Mouse (Mus musculus): ENCODE data around the gene Hnrnpa0.
"Not testable (repeated sequence)": the region's sequence is repeated elsewhere in the genome, so short reads cannot be mapped to it uniquely, and the experiment has no call there.

Hnrnpa0 gene

DNA sequence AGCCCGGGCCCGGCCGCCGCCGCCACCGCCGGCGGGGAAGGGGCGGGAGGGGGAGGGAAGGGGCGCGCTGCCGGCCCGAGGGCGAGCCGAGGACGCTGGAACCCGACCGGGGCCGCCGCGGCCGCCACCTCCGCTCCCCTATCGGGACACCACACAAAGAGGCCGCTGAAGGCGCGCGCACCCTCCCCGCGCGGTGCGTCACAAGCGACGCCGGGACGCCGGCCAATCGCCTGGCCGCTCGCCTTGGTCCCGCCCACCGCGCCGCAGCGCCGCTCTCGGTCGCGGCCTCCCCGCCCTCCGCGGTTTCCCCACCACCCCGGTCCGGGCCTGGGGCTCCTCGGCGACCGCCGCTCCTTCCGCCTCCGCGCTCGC lies at the start of gene Hnrnpa0:
Hnrnpa0 (minus strand) TSS at position 161 of the 372 bp plus-strand sequence.
- peak; percentile 96 for DNase-seq (ENCODE audit: extremely low spot score)

DNA sequence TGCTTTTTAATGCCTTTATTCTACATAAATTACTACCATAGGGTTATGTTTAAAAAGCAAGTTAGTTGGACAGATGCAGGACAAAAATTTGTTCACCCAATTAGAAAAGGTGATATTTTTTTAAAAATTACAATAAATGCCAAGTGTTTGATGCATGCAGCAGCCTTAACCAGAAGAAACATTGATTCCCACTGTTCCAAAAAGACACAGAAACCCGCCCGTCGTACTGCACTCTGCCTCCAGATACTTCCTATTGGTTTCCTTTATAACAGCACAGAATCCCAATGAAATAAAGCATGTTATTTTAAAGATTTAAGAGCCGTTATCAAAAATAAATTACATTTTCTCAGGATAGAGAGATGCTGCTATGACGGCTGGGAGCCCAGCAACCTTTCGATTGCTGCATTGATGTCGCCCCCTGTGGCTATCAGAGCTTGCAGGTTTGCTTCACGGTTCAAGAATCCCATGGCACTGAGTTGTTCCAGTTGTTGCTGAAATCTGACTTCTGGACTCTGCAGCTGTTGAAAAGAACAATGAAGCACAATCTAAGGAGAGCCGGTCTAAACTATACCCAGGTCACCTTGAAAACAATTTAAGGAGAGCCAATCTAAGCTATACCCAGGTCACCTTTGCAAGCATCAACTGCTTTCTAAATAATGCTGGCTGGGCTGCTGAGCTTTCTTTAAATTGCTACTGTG lies 49.3 kb upstream of the Hnrnpa0 start:
- no peak for DNase-seq (ENCODE audit: extremely low spot score)

DNA sequence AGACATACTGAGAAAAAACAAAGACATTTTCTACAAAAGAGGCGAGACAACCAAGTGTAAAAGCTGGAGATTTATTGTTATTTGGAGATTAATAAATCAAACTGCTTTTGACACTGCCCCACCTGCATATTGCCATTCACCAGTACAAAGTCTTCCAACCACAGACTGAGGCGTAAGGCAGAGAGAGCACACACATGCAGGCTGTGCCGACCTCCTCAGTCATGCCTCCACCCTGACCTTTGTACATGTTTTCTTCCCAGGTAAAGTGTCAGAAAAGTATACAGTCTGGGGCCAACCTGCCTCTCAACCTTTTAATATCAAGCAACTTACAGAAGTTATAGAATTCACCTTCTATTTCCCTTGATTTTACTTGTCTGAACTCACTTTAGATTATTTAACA lies 47.7 kb upstream of the Hnrnpa0 start:
- DNase-seq (ENCODE audit: extremely low spot score), result no peak

DNA sequence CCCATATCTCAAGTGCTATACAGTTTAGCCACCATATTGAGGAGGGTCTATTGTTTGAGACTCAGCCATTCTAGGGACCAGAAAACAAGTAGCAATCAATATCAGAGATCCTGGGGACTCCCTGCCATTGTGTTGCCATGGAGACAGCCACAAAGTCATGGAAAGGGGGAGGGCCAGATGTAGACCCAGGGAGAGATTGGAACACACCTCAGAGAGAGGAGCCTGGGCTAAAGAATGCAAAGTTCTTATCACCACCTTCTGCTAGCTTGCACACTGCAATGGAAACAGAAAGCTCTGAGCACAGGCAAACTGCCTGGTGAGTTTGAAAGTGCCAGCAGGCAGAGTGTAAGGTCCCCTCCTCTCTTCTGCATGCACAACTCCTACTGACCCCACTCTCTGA lies 39.8 kb upstream of the Hnrnpa0 start:
- DNase-seq (ENCODE audit: extremely low spot score), result no peak

DNA sequence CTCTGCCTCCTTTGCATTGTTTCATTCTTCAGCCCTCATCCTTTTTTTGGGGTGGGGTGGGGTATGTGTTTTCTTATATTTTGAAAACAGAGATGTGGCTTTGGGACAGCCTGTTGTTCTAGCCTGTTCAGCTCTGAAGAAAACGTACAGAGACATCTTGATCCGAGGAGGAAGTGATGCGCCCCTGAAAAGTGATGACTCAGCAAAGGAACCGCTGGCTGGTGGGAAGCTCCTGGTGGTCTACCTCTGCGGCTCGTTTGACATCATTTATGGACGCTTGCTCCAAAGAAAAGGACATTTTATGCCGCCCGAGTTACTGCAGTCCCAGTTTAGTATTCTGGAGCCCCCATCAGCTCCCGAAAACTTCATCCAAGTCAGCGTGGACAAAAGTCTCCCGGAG lies 35.0 kb upstream of the Hnrnpa0 start:
- no peak for DNase-seq (ENCODE audit: extremely low spot score)

DNA sequence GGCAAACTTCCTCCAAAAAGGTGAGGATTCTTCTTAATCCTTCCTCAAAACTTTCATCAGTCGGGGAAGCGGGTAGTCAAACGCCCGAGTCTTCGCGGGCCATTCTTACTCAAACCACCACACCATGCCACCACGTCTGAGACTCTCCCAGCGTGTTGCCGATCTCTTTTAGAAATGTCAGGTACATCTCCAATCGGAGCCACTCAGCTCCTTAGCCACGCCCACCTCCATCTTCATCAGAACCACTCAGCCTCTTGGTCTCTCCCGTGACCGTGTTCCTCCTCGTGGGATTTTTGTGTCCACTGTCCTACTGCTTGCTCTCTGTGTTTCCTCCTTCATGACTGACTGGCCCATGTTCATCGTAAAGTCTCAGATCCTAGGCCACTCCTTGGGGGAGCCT lies 32.4 kb upstream of the Hnrnpa0 start:
- no peak for DNase-seq (ENCODE audit: extremely low spot score)

DNA sequence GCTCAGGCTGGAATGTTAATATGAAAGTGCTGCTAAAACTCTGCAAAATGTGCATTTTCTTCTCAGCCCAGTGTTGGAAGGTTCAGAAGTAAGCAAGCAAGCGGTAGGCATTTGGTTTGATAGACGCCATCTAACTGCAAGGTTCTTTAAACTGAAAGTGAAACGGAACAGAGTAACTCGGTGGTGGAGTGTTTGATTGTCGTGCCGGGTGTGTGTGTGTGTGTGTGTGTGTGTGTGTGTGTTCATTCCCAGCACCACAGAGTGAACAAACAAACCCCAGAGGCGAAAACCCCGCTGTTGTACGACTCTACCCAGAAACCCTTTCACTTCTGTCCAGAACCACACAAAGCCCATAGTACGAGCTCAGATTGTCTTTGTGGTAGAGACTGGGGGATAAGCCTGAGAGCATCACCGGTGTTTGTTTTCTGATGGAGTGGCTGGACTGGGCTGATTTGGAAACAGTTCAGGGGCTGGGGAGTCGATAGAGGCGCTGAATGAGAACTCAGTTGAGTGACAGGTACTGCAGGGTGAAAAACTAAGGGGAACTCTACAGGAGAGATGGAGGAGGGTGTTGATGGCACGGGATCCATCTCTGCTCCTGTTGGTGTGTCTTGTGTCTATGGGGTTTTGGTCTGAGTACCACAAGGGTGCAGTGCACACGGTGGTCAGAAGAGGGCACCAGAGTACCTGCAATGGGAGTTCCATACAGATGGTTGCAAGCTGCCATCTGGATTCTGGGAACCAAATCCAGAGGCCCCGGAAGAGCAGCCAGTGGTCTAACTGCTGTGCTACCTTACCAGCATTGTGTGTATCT lies 29.9 kb upstream of the Hnrnpa0 start:
- DNase-seq (ENCODE audit: extremely low spot score), result peak; percentile 89

DNA sequence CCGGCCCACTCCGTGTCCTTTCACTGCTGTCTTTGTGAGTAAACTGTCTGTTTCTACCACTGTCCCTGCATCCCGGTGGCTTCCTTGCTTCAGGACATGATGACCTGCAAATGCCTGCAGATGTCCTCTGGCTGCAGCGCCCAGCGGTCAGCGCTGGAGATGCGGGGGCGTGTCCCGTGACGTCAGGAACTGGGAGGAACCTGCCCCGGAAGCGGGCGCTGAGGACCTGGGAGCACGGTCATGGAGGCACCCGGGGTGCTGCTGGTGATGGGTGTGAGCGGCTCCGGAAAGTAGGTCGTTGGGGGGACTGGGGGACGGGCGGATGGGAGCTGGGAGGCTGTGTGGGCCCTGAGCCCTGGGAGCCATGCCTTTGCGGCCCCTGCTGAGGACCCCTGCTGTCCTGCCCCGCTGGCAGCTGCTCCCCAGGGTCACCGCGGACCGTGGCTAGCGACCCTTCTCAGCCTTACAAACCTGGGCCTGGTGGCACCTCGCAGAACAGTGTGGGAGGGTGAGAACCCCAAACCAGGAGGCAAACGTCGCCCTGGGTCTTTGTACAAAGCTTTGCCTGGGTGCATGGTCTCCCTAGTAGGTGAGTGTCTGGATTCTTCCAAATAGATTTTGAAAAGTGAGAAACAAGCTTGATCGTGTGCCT lies 29.2 kb upstream of the Hnrnpa0 start, which contains the start of gene Idnk:
Idnk (plus strand) TSS at position 203 of the 652 bp plus-strand sequence.
- peak; percentile 90 for DNase-seq (ENCODE audit: extremely low spot score)

DNA sequence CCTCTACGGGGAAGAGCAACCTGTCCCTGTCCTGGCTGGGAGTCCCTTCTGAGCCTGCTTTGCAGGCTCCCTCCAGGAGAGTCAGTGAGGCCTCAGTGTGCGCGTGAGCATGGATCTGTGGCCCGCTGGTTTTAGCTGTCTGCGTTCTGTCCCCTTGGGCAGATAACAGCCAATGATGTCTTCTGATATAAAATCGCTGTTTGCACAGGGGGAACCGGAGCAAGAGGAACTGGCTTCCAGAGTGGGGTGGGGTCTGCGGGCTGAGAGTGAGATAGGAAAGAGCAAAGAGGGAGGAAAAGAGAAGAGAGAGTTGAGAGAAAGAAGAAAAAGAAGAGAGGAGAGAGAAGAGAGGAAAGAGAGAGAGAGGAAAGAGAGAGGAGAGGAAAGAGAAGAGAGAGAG lies 28.7 kb upstream of the Hnrnpa0 start:
- no peak for DNase-seq (ENCODE audit: extremely low spot score)

DNA sequence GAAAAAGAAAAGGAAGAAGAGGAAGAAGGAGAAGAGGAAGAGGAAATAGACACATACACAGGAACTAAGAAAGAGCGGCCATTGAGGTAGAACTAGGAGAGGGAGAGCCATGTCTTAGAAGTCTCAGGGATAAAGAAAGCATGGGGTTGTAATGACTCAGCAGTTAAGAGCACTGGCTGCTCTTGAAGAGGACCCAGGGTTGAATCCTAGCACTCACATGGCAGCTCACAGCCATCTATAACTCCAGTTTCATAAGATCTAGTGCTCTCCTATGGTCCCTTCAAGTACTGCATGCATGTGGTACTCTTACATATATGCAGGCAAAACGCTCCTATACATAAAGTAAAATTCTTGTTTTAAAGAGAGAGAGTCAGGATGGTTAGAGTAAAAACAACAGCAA lies 27.7 kb upstream of the Hnrnpa0 start:
- no peak for DNase-seq (ENCODE audit: extremely low spot score)

DNA sequence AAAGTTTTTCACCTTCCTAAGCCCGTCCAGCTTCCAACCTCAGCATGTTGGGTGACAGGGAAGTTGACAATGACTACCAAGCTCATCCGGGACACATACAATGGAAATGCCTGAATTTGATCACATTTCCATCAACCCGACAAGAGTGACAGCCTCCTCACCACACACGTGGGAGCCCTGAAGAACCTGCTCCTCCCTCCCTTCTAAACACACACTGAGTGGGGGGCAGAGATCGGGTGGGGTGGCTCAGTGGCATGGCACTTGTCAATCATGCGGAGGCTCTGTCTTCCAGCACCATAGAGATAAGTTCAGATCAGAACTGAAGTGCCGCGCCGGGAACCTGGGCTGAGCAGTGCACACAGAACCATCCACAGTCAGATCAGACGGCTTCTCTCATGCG lies 22.1 kb upstream of the Hnrnpa0 start:
- no peak for DNase-seq (ENCODE audit: extremely low spot score)

DNA sequence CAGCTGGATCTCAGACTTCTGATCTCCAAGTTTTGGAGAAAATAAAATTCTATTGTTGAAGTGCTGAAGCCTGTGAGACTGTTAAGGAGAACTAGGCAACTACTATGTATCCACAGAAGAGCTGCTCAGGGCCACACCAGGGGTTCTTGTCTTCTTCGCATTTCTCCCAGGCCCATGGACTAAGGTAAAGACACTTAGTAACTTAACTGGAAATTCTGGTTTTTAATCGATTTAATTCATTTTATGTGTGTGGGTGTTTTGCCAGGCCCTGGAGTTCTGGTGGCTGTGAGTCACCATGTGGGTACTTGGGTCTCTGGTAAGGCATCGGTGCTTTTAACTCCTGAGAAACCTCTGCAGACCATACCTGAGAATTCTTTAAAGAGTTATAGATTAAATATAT lies 21.3 kb upstream of the Hnrnpa0 start:
- DNase-seq (ENCODE audit: extremely low spot score), result no peak

DNA sequence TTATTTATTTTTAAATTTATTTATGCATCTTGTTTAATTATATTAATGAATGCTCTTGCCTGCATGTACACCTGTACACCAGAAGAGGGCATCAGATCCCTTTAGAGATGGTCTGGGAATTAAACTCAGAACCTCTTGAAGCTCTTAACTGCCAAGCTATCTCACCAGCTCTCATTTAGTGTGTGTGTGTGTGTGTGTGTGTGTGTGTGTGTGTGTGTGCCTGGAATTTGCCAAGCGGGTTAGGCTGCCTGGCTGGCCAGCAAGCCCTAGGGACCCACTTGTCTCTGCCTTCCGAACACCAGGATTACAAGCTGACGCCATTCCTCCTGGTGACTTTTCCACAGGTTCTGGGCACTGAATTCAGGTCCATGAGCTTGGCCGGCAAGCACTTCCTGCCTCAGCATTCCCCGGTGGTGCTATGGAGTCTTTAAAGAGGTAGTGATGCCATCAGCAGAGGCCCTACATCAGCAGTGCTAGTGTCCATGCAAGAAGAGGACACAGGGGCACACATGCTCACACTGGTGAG lies 20.7 kb upstream of the Hnrnpa0 start:
- peak; percentile 26 for DNase-seq (ENCODE audit: extremely low spot score)

DNA sequence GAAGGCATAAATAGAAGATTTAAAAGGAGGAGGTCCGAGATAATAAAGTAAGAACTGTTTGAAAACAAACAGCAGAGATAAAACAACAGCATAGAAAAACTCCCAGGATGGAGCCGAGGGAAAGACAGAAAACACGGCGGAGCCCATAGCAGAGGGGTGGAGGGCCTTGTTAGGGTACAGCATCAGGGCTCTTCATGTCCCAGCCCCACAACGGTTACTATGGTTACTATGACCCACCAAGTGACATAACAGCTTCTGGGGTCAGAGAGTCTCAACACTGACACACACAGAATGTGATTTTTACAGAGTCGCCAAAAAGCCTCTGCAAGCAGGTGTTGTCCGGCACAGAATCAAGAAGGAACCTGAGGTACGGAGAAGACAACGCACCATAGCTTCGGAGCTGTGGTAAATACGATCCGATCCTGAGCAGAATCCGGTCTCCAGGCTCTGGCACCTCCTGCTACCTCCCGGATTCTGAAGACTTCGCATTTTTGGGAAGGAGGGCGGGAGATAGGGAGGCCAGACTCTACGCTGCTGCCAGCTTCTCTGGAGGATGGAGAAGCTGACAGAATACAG lies 20.0 kb upstream of the Hnrnpa0 start:
- peak; percentile 85 for DNase-seq (ENCODE audit: extremely low spot score)

DNA sequence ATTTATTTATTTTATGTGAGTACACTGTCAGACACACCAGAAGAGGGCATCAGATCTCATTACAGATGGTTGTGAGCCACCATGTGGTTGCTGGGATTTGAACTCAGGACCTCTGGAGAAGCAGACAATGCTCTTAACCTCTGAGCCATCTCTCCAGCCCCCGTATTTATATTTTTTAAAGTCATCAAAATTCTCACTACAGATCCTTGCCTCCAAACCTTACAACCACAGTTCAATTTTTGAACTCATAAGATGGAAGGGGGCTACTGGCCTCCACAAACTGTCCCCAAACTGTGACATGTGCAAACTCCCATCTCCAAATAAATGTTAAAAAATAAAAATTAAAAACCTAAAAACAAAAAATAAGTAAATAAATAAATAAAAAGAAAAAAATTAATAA lies 19.4 kb upstream of the Hnrnpa0 start:
- DNase-seq (ENCODE audit: extremely low spot score), result no peak

DNA sequence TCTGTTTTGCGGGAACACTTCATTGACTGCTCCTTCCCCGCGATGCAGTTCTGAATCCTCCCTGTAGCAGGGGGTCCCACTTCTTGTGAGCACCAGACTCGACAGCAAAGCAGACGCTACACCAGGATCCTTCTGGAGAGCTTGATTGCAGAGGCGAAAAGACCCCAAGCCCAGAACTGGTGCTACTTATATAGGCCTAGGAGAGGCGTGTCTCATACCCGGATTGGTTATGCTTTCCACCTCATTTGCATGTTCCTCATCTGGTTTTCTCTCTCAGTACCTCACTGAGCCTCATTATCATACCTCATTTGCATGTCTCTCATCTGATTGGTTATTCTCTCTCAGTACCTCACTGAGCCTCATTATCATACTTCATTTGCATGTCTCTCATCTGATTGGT lies 18.2 kb upstream of the Hnrnpa0 start:
- not testable (repeated sequence) for DNase-seq (ENCODE audit: extremely low spot score)

DNA sequence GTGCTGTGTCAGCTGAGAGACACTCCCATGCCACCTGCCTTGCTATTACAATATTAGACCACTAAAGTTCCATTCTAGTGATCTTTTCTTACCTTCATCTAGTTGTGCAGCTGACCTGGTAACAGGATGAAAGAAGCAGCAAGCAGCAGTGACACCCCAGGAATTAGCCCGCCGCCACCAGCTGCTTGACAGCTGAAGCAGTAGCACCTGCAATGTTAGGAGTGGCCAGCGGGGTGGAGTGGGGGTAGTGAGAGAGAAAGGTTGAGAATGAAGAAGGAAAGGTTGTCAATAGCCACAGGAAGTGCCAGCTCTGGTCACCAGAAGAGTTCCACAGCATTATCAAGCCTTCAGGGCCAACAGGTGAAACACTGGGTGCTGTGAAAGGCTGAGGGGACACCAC lies 3.3 kb upstream of the Hnrnpa0 start:
- no peak for DNase-seq (ENCODE audit: extremely low spot score)

DNA sequence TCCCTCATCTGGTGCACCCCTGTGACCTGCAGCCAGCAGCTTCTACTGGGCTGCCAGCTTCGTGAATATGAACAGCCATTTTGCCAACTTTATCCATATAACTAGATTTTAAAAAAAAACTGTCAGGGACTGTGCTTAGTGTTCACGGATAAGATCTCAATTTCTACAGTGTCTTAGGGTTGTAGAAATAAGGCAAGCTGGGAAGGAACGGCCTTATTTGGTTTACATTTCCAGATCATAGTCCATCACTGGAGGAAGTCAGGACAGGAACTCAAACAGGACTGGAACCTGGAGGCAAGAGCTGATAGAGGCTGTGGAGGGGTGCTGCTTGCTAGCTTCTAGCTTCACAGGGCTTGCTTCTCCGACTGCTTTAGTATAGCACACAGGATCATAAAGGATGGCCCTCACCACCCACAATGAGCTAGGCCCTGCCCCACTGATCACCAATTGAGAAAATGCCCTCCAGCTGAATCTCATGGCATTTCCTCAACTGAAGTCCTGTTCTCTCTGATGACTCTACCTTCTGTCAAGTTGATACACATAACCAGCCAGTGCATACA lies 1.4 kb upstream of the Hnrnpa0 start:
- DNase-seq (ENCODE audit: extremely low spot score), result no peak

DNA sequence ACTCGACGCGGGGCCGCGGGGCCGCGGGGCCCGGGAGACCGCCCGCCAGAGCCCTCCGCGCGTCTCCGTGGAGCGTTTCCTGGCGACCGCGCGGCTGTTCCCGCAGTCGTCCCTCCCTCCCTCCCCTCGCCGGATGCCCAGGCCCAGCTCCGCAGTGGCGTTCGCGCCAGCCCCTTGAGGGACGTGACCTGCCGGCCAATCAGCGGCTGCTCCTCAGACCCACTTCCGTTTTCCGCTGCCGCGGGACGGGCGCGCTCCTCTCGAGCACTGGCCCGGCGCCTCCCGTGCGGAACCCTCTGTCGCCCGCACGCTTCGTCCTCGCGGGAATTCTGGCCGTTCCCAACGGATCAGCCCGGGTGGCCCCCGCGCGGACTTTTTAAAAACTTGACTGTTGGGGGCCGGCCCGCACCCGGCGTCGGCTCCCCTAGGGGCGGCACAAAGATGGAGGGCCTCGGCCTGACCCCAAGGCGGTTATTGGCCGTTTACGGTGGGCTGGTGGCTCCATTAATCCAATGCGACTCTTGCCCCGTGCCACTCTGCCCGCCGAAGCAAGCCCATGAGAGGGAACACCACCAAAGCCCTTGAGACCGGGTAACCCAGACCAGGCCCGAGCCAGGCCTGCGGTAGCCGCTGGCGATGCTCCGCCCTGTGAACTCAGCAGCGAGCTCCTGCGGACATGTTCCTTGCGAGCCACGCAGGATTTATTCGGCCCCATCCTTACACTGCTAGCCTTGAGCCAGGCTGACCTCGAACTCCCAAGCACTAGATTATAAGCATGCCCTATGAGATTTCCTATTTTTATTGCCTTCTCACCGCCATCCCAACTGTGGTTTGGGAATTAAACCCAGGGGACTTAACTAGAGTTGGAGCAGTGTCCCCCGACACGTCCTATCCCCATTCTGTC lies 664 bp upstream of the Hnrnpa0 start:
- peak; percentile 95 for DNase-seq (ENCODE audit: extremely low spot score)

DNA sequence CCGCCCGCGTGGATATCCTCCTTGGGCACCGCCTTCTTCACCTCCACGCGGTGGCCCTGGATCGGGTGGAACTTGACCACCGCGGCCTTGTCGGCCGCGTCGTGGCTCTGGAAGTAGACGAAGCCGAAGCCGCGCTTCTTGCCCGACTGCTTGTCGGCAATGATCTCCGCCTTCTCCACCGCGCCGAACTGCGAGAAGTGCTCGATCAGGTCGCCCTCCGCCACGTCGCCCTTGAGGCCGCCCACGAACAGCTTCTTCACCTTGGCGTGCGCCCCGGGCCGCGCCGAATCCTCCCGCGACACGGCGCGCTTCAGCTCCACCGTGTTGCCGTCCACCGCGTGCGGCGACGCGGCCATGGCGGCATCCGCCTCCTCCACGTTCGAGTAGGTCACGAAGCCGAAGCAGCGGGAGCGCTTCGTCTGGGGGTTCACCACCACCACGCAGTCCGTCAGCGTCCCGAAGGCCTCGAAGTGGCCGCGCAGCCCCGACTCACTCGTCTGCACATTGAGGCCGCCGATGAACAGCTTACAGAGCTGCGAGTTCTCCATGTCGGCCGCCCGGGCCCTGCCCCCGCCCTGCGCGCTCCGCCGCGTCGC lies 492 bp downstream of the Hnrnpa0 start:
- DNase-seq (ENCODE audit: extremely low spot score), result no peak
